Mouse (Mus musculus): ENCODE results near the gene Bcdin3d. TPM values are rescaled to one million over a fixed set of nuclear protein-coding genes. Genes with fewer than 3 reads are reported as not detected.

Gene Bcdin3d
- 19.3 and 20.2 TPM in 2 replicates for polyA plus RNA-seq (2016; fragmentation: Nextera tagmentation; extraction: Ambion mirVana)

DNA sequence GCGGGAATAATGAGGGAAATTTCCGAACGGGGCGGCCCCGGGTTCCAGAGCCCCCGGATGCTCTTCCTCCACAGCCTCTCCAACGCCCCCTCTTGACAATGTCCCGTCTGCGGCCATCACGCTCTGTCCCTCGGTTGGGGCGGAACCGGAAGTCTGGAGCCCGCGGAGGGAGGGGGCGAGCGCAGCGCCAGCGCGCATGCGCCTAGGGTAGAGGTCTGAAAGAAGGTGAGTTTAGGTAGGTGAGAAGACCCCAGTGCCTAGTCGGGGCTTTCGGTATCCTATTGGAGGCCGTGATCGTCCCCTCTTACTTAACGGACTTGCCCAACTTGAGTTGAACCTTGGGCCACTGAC is at the start of gene Bcdin3d:
Gene Bcdin3d (minus strand): TSS at position 155 of the 351 bp plus-strand sequence.
- H3K36me3 ChIP-seq = peaks cover 18% of the 10 kb centered on the region
- no peaks in the 10 kb centered on the region for H3K9me3 ChIP-seq
- H3K4me1 ChIP-seq (replicated peaks) = peaks cover 19% of the 10 kb centered on the region
- H3K4me3 ChIP-seq = peak within 1 kb of the TSS; percentile 84
- DNase-seq (ENCODE audit: low spot score) = peak; percentile 94
- WGBS = 1% methylated on average over 26 of the region's 26 CpGs
- no peaks in the 10 kb centered on the region for H3K27me3 ChIP-seq (ENCODE audit: insufficient read depth, poor library complexity, severe bottlenecking)
- H3K27ac ChIP-seq = peak within 1 kb of the TSS; percentile 97

DNA sequence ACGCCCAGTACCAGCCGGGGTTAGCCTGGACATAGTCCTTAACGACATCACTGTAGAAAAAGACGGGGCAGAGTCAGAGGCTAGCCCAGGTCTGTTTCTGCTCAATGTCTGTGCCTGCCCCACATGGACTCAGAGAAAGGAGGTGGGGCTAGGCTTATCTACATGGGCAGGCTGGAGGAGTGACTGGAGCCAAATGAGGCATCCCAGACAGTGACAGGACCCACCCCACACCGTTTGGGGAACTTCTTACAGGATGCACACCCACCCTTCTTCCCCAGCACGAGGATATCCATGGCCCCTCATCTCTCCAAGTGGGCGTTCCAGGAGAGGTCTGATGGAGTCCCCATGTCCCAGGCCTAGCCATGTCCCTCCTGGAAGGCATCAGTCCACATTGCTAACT is 45.8 kb upstream of the Bcdin3d start:
- H3K9me3 ChIP-seq = no peaks in the 10 kb centered on the region
- no peaks in the 10 kb centered on the region for H3K36me3 ChIP-seq
- no peak overlapping the region for H3K4me3 ChIP-seq
- WGBS = 78% methylated on average over 7 of the region's 7 CpGs
- peaks cover 17% of the 10 kb centered on the region; the same call in 1 of the 2 replicates for H3K4me1 ChIP-seq (replicated peaks)
- H3K27ac ChIP-seq = no peak overlapping the region
- no peak for DNase-seq (ENCODE audit: low spot score)
- peaks cover 17% of the 10 kb centered on the region; the same call in 1 of the 2 replicates for H3K27me3 ChIP-seq (ENCODE audit: insufficient read depth, poor library complexity, severe bottlenecking)

DNA sequence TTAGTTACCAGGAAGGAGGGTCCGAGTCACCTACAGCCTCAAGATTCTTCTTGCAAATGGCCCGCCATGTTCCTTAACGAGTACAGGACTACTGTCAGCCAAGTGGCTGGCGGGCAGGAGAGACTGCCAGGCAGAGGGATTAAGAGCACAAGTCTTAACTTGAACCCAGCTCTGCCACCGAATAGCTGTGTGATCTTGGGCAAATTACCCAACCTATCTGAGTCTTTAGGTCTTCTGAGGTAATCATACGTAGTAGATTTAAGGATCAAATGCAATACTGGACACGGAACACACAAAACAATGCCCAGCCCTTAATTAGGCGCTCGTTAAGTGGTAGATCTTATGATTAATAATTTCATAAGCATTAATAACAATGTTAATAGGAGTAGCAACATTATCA is 45.1 kb upstream of the Bcdin3d start:
- Histone ChIP-seq H3K4me3 (no peak overlapping the region), H3K36me3 (no peaks in the 10 kb centered on the region), H3K4me1 (replicated peaks) (peaks cover 17% of the 10 kb centered on the region; the same call in 1 of the 2 replicates), H3K9me3 (no peaks in the 10 kb centered on the region), H3K27ac (no peak overlapping the region), H3K27me3 (ENCODE audit: insufficient read depth, poor library complexity, severe bottlenecking) (peaks cover 16% of the 10 kb centered on the region; the same call in 1 of the 2 replicates)
- no peak for DNase-seq (ENCODE audit: low spot score)
- 91% methylated on average over 9 of the region's 9 CpGs for WGBS

DNA sequence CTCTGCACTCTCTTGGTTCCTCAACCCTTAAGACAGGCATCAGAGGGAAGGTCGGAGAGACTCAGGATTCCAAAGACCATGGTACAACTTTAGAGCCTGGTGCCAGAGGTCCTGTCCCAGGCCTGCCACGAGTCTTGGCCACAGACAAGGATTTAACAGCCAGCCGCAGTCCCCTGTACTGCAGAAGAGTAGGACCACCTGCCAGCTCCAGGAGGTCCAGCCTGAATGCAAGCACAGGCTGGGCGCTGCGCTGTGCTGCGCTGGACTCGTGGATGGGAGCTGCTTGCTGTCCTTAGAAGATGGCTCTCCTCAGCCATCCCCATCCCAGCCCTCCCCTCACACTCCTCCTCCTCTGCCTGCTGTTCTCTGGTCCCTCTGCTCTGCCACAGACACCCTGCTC is 43.2 kb upstream of the Bcdin3d start:
- Histone ChIP-seq H3K4me3 (no peak overlapping the region), H3K27me3 (ENCODE audit: insufficient read depth, poor library complexity, severe bottlenecking) (peaks cover 9% of the 10 kb centered on the region; the same call in 1 of the 2 replicates), H3K36me3 (no peaks in the 10 kb centered on the region), H3K9me3 (no peaks in the 10 kb centered on the region), H3K4me1 (replicated peaks) (peaks cover 22% of the 10 kb centered on the region), H3K27ac (no peak overlapping the region)
- WGBS = 66% methylated on average over 7 of the region's 7 CpGs
- no peak for DNase-seq (ENCODE audit: low spot score)

DNA sequence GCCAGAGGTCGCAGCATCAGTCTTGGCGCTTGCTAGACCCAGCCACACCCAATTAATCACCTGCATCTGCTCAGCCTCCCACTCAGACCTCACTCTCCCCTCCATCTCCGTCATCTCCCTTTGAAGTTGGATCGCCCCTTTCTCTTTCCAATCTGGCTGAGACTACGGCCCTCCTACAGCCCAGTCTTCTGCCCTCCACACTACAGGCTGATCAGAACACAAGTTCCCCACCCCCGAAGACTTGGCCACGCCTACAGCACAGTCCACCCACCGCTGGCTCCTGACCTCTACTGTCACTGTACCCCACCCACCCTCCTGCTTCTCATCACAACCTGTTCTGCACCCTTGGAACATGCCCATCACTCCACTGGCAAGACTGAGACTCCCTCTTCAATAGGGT is 42.2 kb upstream of the Bcdin3d start:
- H3K27me3 ChIP-seq (ENCODE audit: insufficient read depth, poor library complexity, severe bottlenecking) = peaks cover 7% of the 10 kb centered on the region; the same call in 1 of the 2 replicates
- 64% methylated on average over 8 of the region's 8 CpGs for WGBS
- no peaks in the 10 kb centered on the region for H3K9me3 ChIP-seq
- DNase-seq (ENCODE audit: low spot score) = no peak
- peaks cover 30% of the 10 kb centered on the region for H3K4me1 ChIP-seq (replicated peaks)
- H3K4me3 ChIP-seq = no peak overlapping the region
- no peaks in the 10 kb centered on the region for H3K36me3 ChIP-seq
- H3K27ac ChIP-seq = no peak overlapping the region

DNA sequence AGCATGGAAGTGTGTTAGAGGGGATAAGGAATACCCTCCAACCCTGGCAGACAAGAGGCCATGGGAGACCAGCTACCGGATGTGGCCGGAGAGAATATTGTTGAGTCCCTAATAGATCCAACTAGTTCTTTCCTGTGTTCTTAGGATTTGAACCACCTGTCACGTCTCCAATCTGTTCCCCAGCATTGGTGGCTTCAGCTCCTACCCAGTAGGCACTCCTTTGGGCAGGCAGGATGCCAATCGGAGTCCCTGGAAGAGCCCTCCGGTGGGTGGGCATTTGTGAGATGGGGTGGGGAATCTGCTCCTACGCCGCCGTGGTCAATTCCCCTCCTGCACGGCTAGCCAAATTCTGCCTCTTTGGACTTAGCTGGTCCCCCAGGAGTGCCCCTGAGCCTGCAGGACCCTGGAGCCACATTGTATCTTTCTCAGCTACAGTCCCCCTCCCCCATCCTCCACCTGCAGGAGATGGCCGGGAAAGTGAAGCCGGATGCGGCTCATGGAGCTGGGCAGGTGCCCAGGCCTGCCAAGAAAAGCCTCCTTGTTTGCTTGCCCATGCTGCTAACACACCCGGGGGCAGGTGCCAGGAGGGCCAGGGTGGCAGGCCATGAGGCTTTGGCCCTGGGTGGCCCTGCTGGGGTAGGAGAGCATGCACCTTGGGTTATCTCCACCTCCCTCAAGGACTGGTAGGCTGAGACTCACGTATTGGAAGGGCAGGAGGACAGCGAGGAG is 37.4 kb upstream of the Bcdin3d start:
- H3K9me3 ChIP-seq = no peaks in the 10 kb centered on the region
- H3K4me1 ChIP-seq (replicated peaks) = peaks cover 21% of the 10 kb centered on the region
- 0 out of 2 replicates have a peak overlapping the region, but pooled peaks have one; percentile 31 for H3K27ac ChIP-seq
- H3K36me3 ChIP-seq = no peaks in the 10 kb centered on the region
- DNase-seq (ENCODE audit: low spot score) = no peak
- WGBS = 87% methylated on average over 15 of the region's 15 CpGs
- H3K27me3 ChIP-seq (ENCODE audit: insufficient read depth, poor library complexity, severe bottlenecking) = peaks cover 10% of the 10 kb centered on the region; the same call in 1 of the 2 replicates
- no peak overlapping the region for H3K4me3 ChIP-seq

DNA sequence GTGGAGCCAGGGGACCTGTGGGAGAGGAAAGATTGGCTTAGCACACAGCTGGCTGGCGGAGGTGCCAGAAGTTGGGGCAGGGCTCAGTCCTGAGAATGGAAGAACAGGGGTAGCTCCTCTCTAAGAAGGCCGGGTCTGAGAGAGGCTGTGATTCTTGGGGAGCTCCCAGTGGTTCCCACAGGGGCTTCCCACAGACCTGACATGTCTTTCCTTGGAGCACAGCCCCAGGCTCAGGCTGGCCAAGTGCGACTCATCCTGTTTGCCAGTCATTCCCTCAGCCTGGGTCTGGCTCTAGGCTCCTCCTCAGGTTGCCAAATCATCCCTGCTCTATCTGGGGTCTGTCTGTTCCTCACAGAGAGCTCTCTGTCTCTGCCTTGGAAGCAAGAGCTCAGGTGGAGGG is 36.1 kb upstream of the Bcdin3d start:
- Histone ChIP-seq H3K27me3 (ENCODE audit: insufficient read depth, poor library complexity, severe bottlenecking) (peaks cover 4% of the 10 kb centered on the region; the same call in 1 of the 2 replicates), H3K4me1 (replicated peaks) (peaks cover 24% of the 10 kb centered on the region), H3K4me3 (no peak overlapping the region), H3K9me3 (no peaks in the 10 kb centered on the region), H3K36me3 (no peaks in the 10 kb centered on the region), H3K27ac (no peak overlapping the region)
- DNase-seq (ENCODE audit: low spot score) = no peak
- 84% methylated on average over 3 of the region's 3 CpGs for WGBS

DNA sequence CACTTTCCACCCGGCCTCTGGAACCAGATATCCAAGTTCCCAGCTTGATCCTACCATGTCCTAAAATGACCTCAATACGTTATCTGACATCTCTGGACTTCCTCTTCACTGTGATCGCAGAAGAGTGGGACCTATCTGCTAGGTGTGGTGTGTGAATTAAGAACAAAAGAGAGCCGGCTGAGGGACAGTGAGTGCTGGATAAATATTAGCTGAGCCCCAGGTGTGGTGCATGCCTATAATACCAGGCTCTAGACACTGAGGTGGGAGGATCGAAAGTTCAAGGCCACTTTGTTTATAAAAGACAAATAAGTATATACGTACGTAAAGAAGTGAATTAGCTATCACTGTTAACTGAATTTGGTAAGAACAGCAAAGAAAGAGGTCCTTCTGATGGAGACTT is 35.3 kb upstream of the Bcdin3d start:
- DNase-seq (ENCODE audit: low spot score) = no peak
- H3K4me1 ChIP-seq (replicated peaks) = peaks cover 32% of the 10 kb centered on the region
- no peak overlapping the region for H3K27ac ChIP-seq
- peaks cover 7% of the 10 kb centered on the region; the same call in 1 of the 2 replicates for H3K27me3 ChIP-seq (ENCODE audit: insufficient read depth, poor library complexity, severe bottlenecking)
- H3K4me3 ChIP-seq = no peak overlapping the region
- H3K9me3 ChIP-seq = no peaks in the 10 kb centered on the region
- WGBS = 91% methylated on average over 7 of the region's 7 CpGs
- no peaks in the 10 kb centered on the region for H3K36me3 ChIP-seq

DNA sequence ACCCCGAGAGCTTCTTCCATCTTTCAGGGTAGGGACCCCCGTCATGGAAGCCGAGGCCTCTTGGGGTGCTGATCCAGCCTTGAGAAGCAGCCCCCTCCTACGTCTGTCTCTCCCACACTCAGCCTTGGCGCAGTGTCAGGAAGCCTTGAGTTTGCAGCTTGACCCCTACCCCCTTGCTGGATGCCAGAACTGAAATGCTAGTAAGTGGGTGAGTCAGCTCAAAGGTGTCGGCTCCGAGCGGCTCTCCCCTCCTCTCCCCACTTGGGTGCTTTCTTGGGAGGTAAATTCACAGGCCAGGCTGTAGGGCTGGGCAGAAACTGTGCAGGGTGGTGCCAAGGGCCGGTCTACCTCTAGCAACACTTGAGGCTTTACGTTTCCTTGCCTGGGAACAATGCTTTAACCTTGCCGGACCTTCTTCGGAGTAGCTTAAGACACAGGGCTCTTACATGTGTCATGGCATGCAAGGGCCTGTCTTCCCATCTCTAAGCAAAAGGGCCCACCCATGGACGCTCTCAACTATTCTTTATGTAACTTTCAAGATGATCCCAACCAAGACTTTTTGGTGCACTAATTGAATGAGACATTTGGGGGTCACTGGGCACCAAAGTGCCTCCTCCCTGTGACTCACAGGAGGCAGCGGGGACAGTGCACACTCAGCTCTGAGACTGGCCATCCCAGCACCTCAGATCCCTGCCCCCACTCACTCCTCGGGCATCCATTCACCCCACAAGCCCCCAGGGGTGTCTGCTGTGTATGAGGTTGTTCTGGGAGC is 31.0 kb upstream of the Bcdin3d start:
- H3K9me3 ChIP-seq = no peaks in the 10 kb centered on the region
- DNase-seq (ENCODE audit: low spot score) = no peak
- H3K36me3 ChIP-seq = no peaks in the 10 kb centered on the region
- no peak overlapping the region for H3K4me3 ChIP-seq
- peak overlapping the region; percentile 64 for H3K27ac ChIP-seq
- H3K27me3 ChIP-seq (ENCODE audit: insufficient read depth, poor library complexity, severe bottlenecking) = 0 out of 2 replicates have a peak, but pooled peaks cover 7% of the 10 kb centered on the region
- peaks cover 57% of the 10 kb centered on the region for H3K4me1 ChIP-seq (replicated peaks)
- 82% methylated on average over 15 of the region's 15 CpGs for WGBS

DNA sequence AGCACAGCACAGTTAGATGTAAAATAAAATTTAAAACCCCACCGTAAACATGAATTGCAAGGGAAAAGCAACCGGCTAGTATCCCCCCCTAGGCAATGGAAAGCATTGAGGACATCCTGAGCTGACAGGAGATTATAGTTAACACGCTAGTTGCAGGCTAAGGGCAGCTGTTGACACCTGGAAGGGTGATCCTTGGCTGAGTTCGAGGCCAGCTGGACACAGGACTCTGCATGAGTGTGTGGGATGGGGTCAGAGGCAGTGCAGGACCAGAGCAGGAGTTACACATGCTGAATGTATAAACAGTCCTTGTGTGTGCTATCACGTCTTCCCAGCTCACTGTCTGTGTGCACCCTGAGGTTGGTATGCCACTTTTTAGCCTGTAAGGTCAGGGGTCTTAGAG is 28.7 kb upstream of the Bcdin3d start:
- WGBS = 75% methylated on average over 5 of the region's 5 CpGs
- Histone ChIP-seq H3K36me3 (no peaks in the 10 kb centered on the region), H3K9me3 (no peaks in the 10 kb centered on the region), H3K4me1 (replicated peaks) (peaks cover 73% of the 10 kb centered on the region), H3K4me3 (no peak overlapping the region), H3K27me3 (ENCODE audit: insufficient read depth, poor library complexity, severe bottlenecking) (peaks cover 14% of the 10 kb centered on the region), H3K27ac (peak overlapping the region; percentile 73; the same call in 1 of the 2 replicates)
- no peak for DNase-seq (ENCODE audit: low spot score)

DNA sequence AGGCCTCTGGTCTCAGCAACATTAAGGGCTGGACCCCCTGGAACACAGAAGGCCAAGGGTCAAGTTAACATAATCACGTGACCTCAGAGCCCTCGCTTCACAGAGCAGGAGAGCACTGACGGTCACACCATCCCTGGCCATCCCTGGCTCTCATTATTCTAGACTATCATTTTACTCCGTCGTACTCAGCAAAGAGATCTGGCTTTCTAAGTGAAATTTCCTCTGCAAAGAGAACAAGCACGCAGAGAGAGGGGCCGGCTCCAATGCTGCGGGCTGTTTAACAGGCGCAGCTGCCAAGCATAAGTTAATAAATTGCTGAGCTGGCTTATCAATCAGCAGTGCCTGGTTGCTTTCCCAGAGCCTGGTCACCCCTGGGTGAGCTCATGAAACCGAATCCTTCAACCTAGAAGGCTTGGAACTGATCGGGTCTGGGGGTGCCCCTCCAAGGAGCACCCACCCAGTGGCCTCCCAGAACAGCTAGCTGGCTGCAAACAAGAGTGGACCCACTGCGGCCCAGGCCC is 27.8 kb upstream of the Bcdin3d start:
- Histone ChIP-seq H3K27me3 (ENCODE audit: insufficient read depth, poor library complexity, severe bottlenecking) (peaks cover 22% of the 10 kb centered on the region), H3K27ac (peak overlapping the region; percentile 73), H3K36me3 (no peaks in the 10 kb centered on the region), H3K4me3 (no peak overlapping the region), H3K4me1 (replicated peaks) (peaks cover 81% of the 10 kb centered on the region), H3K9me3 (no peaks in the 10 kb centered on the region)
- DNase-seq (ENCODE audit: low spot score) = peak; percentile 22
- WGBS = 46% methylated on average over 12 of the region's 12 CpGs

DNA sequence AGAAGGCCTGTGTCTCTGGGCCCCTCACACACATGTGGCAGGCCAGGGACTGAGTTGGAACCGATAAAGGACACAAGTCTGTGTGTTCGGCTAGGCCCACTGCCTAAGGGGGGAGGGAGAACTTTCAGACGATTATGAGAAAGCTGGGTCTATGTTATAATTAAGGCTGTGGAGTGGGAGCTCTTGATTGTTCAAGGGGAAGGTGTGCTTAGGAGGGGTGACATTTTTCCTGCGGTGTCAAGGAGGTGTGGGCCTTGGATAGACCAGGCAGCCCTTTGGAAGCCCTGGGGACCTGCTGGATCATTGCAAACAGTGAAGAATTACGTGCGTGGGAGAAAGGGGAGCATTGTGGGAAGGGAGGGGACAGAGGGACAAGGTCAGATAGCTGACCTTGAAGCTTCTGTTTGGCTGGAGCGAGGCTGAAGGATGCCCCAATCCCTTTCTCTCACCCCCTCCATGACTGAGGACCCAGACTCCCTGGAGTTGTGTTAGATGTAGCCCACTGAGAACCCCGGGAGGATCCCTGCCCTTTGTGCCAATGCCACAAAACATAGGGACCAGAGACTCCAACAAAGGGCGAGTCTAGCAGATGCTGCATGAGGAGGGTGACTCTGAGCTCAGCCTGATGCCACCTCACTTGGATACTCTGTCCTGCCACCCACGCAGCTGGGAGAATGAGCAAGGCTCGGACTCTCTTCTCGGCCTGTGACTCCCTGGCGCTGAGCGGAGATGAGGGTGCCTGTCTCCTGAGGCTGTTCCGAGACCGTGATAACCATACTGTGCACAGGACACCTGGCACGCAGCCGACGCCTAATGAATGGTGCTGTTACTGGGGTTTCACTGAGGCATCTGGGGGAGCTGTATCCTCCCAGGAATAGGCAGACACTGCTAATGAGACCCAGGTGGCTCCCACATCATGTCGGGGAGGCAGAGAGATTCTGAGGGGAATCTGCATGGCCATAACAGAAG is 27.0 kb upstream of the Bcdin3d start:
- no peak for DNase-seq (ENCODE audit: low spot score)
- WGBS = 69% methylated on average over 20 of the region's 20 CpGs
- peak overlapping the region; percentile 73 for H3K27ac ChIP-seq
- peaks cover 83% of the 10 kb centered on the region for H3K4me1 ChIP-seq (replicated peaks)
- H3K9me3 ChIP-seq = no peaks in the 10 kb centered on the region
- no peak overlapping the region for H3K4me3 ChIP-seq
- H3K36me3 ChIP-seq = no peaks in the 10 kb centered on the region
- H3K27me3 ChIP-seq (ENCODE audit: insufficient read depth, poor library complexity, severe bottlenecking) = peaks cover 22% of the 10 kb centered on the region

Data from hindbrain, embryonic 10.5 days (tissue).